Mouse (Mus musculus) right cerebral cortex, postnatal 36 days (tissue): ENCODE results near the gene Pced1b.
"Not testable (repeated sequence)": the region's sequence is repeated elsewhere in the genome, so short reads cannot be mapped to it uniquely, and the experiment has no call there.

Experiments used
- DNase-seq, 2 experiments: peaks; one replicate each; pipeline ENCODE4 v3.0.0; 2022; ENCODE audit warnings: low spot score in 2 of 2, mixed read lengths in 1 of 2

Pced1b gene

GRCm38 (mm10) chr15:97246911-97247790 is at the start of gene Pced1b, which contains the start of gene Amigo2:
Gene Pced1b, plus strand, starts transcription at chr15:97247107.
Gene Amigo2, minus strand, starts transcription at chr15:97247287.
- peak; percentile 9 to 19 for DNase-seq

- DNase-seq: no peak
Observed at GRCm38 (mm10) chr15:97204889-97205288, 42.0 kb upstream of the Pced1b start.

- DNase-seq: no peak
Observed at GRCm38 (mm10) chr15:97205776-97206175, 41.1 kb upstream of the Pced1b start.

GRCm38 (mm10) chr15:97206506-97206905 is 40.4 kb upstream of the Pced1b start:
- DNase-seq: no peak

- DNase-seq: not testable (repeated sequence)
Observed at GRCm38 (mm10) chr15:97209754-97210153, 37.2 kb upstream of the Pced1b start.

- no peak for DNase-seq
Observed at GRCm38 (mm10) chr15:97212501-97213477, 34.1 kb upstream of the Pced1b start.

- no peak for DNase-seq
Observed at GRCm38 (mm10) chr15:97216843-97217242, 30.1 kb upstream of the Pced1b start.

GRCm38 (mm10) chr15:97223431-97223830 is 23.5 kb upstream of the Pced1b start:
- no peak for DNase-seq

- no peak for DNase-seq
Observed at GRCm38 (mm10) chr15:97224003-97224402, 22.9 kb upstream of the Pced1b start.

- DNase-seq: no peak
Observed at GRCm38 (mm10) chr15:97229494-97230077, 17.3 kb upstream of the Pced1b start.

GRCm38 (mm10) chr15:97234076-97234475 is 12.8 kb upstream of the Pced1b start:
- no peak for DNase-seq

- DNase-seq: no peak
Observed at GRCm38 (mm10) chr15:97235183-97235582, 11.7 kb upstream of the Pced1b start.

- DNase-seq: no peak
Observed at GRCm38 (mm10) chr15:97236943-97237342, 10.0 kb upstream of the Pced1b start.

- no peak for DNase-seq
Observed at GRCm38 (mm10) chr15:97245392-97245791, 1.5 kb upstream of the Pced1b start.

GRCm38 (mm10) chr15:97246256-97246655 is 651 bp upstream of the Pced1b start:
- DNase-seq: no peak

- DNase-seq: no peak
Observed at GRCm38 (mm10) chr15:97247791-97248161, 869 bp downstream of the Pced1b start.

GRCm38 (mm10) chr15:97248296-97248695 is 1.4 kb downstream of the Pced1b start:
- no peak for DNase-seq

- no peak for DNase-seq
Observed at GRCm38 (mm10) chr15:97249322-97249721, 2.4 kb downstream of the Pced1b start.

GRCm38 (mm10) chr15:97252493-97253034 is 5.7 kb downstream of the Pced1b start:
- DNase-seq: no peak

- no peak for DNase-seq
Observed at GRCm38 (mm10) chr15:97254375-97254774, 7.5 kb downstream of the Pced1b start.

GRCm38 (mm10) chr15:97255800-97256199 is 8.9 kb downstream of the Pced1b start:
- no peak for DNase-seq

- no peak for DNase-seq
Observed at GRCm38 (mm10) chr15:97256411-97256810, 9.5 kb downstream of the Pced1b start.
